Mouse (Mus musculus) heart, adult 18-20 months (tissue): ENCODE measurements around the gene Ube2r2. TPM values are rescaled to one million over a fixed set of nuclear protein-coding genes. Genes with fewer than 3 reads are reported as not detected.
A peak's percentile ranks its signal among the peaks of the same experiment; 100 is the strongest.

Experiments
- DNase-seq, 2 experiments: peaks; one replicate each; pipeline ENCODE4 v3.0.0; 2021 to 2022; ENCODE audit warnings: mixed read lengths in 1 of 2
- total RNA-seq, 2 experiments: library from RNA; stranded (reverse); gene quantifications; 2 replicates each; pipeline ENCODE4 v1.2.3; 2021

Gene Ube2r2
- total RNA-seq, 2 experiments from 2014 or later = 126 to 132 TPM

DNA sequence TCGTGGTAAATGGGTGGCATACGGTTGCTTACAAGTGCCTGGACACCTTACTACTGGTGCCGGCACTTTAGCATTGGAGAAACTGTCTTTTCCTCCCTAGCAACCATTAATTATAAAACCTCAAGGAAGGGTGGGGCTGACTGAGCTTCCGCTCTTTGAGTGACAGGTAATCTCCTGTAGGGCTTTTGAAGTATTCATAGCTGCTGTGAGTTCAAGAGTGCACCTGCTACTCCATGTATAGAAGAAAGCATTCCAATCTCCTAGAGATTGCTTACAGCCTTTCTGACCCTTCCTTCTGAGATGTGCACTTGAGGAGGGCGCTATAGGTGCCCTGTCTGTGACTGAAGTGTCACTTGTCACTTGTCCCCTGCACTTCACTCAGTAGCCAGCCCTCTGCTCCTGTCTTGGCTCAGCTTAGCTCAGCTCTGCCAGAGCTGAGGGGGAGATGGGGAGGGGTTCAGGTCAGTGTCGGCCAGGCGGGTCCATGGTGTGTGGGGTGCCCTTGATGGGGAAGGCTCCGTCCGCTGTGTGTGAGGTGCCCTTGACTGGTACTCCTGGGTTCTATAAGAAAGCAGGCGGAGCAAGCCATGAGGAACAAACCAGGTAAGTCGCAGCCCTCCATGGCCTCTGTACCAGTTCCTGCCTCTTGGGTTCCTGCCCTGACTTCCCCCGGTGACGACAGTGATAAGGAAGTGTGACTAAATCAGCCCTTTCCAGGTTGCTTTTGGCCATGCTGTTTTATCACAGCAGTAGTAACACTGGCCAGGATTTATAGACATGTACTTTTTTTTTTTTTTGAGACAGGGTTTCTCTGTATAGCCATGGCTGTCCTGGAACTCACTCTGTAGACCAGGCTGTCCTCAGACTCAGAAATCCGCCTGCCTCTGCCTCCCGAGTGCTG, 44.5 kb downstream of the Ube2r2 start:
- DNase-seq = peak in 1 of 2 experiments; percentile 28

DNA sequence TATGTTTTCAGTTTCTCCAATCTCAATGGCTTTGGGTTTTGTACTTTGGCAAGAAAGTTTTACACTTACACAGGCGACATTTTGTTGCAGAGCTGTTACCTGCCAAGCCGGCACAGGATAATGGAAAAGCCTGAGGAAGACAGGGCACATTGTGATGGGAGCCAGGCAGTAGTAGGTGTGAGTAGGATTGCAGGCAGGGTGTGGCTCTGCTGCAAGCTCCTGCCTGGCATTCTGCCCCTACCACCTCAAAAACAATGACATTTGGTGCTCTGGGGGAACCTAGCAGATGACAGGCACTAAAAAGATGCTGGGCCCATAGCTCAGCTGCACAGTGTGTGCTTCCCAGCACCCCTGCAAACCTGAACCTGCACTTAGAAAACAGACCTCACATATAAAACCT, 54.3 kb downstream of the Ube2r2 start:
- DNase-seq = no peak

- DNase-seq = no peak
Observed at GRCm38 (mm10) chr4:41192544-41193512, 57.3 kb downstream of the Ube2r2 start.

- DNase-seq = no peak
Observed at GRCm38 (mm10) chr4:41195328-41195727, 59.8 kb downstream of the Ube2r2 start.

- DNase-seq = peak; percentile 27 to 31
Observed at GRCm38 (mm10) chr4:41196861-41197610, 61.5 kb downstream of the Ube2r2 start.

- no peak for DNase-seq
Observed at GRCm38 (mm10) chr4:41202135-41202534, 66.6 kb downstream of the Ube2r2 start.

GRCm38 (mm10) chr4:41205751-41206150, 70.2 kb downstream of the Ube2r2 start:
- no peak for DNase-seq

DNA sequence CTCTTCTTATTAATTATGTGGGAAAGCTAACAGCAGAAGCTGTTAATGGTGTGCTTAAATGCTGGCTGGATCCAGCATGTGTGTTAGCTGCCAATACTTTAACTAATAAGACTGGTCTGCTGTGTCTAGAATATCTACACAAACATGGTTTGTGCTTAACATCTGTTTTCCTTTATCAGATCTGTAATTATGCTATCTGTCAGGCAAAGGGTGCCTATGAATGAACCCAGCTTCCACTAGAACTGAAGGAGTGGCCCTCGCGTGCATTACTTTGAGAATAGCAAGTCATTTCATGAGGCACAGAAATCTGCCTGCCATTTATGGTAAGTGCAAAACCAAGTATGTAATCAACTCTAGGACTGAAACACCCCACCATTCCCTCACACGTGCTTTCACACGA, 72.5 kb downstream of the Ube2r2 start:
- DNase-seq = no peak

DNA sequence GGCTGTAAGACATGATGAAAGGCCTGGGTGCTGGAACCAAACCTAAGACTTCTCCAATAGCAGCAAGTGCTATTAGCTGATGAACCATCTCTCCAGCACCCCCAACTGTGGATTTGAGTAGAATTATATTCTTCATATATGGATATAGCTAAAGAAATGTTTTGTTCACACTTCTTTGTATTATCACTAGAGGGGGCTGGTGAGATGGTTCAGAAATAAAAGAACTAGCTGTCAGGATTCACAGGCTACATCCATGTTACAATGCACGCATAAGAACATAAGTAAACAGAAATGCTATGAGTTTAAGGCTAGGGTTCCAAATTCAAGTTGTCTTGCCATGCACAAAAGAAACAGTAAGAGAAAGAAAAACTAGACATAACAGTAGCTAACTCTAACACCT, 89.9 kb downstream of the Ube2r2 start:
- DNase-seq = peak in 1 of 2 experiments; percentile 15

GRCm38 (mm10) chr4:41226351-41226750, 90.8 kb downstream of the Ube2r2 start:
- DNase-seq = peak; percentile 22 to 44

DNA sequence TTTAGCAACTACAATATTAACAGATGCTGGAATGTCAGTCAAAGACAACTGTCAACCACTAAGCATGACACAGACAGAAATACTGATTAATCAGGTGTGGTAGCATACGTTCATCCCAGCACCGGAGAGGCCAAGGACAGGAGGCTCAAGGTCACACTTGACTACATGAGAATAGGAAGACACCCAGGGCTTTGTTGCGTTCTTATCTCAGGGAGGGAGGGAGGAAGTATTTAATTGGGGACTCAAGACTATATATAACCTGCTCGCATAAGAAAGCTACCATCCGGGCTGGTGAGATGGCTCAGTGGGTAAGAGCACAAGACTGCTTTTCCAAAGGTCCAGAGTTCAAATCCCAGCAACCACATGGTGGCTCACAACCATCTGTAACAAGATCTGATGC, 100.1 kb downstream of the Ube2r2 start:
- DNase-seq = no peak

- DNase-seq = no peak
Observed at GRCm38 (mm10) chr4:41240916-41241315, 105.4 kb downstream of the Ube2r2 start.

Other genes starting within 250 kb of the Ube2r2 start
- not detected for gene Spink4, start 215.7 kb upstream of the Ube2r2 start, total RNA-seq
- 100 to 1,000 TPM; 273 to 283 TPM for gene Bag1, start 187.4 kb upstream of the Ube2r2 start, total RNA-seq
- gene Chmp5, start 187.3 kb upstream of the Ube2r2 start, total RNA-seq = 10 to 100 TPM; 37.4 to 38.6 TPM
- gene Nfx1, start 164.8 kb upstream of the Ube2r2 start, total RNA-seq = 10 to 100 TPM; 21.2 to 21.8 TPM
- gene Aqp7, start 87.6 kb upstream of the Ube2r2 start, total RNA-seq = 10 to 100 TPM; 17.6 to 24.6 TPM
- gene Aqp3, start 37.6 kb upstream of the Ube2r2 start, total RNA-seq = 1 to 10 TPM in 1 of 2 experiments, not detected in 1; 1.9 TPM
- gene Nol6, start 11.3 kb upstream of the Ube2r2 start, total RNA-seq = 10 to 100 TPM; 16.2 to 18.9 TPM
- gene Ubap2, start 139.4 kb downstream of the Ube2r2 start, total RNA-seq = 10 to 100 TPM; 44.2 to 54.9 TPM
- gene Dcaf12, start 179.1 kb downstream of the Ube2r2 start, total RNA-seq = 10 to 100 TPM; 32.4 to 32.9 TPM
- gene Ubap1, start 213.3 kb downstream of the Ube2r2 start, total RNA-seq = 10 to 100 TPM; 40.6 to 41.4 TPM